Mouse (Mus musculus) adrenal gland, adult 8-10 months (tissue): Measurements from ENCODE around the gene Olfr77. TPM values are rescaled to one million over a fixed set of nuclear protein-coding genes. Genes with fewer than 3 reads are reported as not detected.

Experiments
- DNase-seq: peaks from one replicate; pipeline ENCODE4 v3.0.0; 2022
- total RNA-seq, 4 experiments: library from RNA; stranded (reverse); gene quantifications; 2 replicates each; pipeline ENCODE4 v1.2.4; 2022

Gene Olfr77
- not detected for total RNA-seq

GRCm38 (mm10) chr9:19916565-19916964 is at the start of gene Olfr77:
Gene Olfr77 (plus strand): TSS chr9:19916865.
- no peak for DNase-seq

GRCm38 (mm10) chr9:19887904-19888303 is 28.8 kb upstream of the Olfr77 start, which contains the start of gene Olfr862:
Gene Olfr862 (minus strand): TSS chr9:19888004.
- DNase-seq: no peak

GRCm38 (mm10) chr9:19911170-19911569 is 5.5 kb upstream of the Olfr77 start:
- DNase-seq: no peak

Other genes with a start within 250 kb of the Olfr77 start
- under 1 TPM in 1 of 4 experiments, not detected in 3; 0.17 TPM for gene Olfr857, start 207.4 kb upstream of the Olfr77 start, total RNA-seq
- gene Olfr58, start 136.6 kb upstream of the Olfr77 start, total RNA-seq: not detected
- not detected for gene Olfr859, start 112.0 kb upstream of the Olfr77 start, total RNA-seq
- gene Olfr860, start 67.1 kb upstream of the Olfr77 start, total RNA-seq: not detected
- gene Olfr862, start 28.9 kb upstream of the Olfr77 start, total RNA-seq: not detected
- not detected for gene Olfr866, start 111.2 kb downstream of the Olfr77 start, total RNA-seq
- gene Olfr867, start 140.7 kb downstream of the Olfr77 start, total RNA-seq: not detected
- not detected for gene Olfr868, start 181.8 kb downstream of the Olfr77 start, total RNA-seq
- gene Olfr869, start 212.1 kb downstream of the Olfr77 start, total RNA-seq: not detected